Mouse (Mus musculus) inflammation-experienced regulatory T-cells, adult 6 months (primary cell): ENCODE results near the gene Wdpcp. TPM values are rescaled to one million over a fixed set of nuclear protein-coding genes. Genes with fewer than 3 reads are reported as not detected.

Experiments used
- ATAC-seq: one replicate; pipeline ENCODE4 v1.8.0; 2017
- polyA plus RNA-seq, 3 experiments: library from polyadenylated mRNA; unstranded; fragments of 100-300 nt; shearing (Covaris generic); gene quantifications; one replicate each; pipeline ENCODE4 v1.2.1; 2017

Wdpcp gene
- polyA plus RNA-seq, 3 experiments from 2014 or later = 0.20 to 2.2 (median 0.25) TPM

DNA sequence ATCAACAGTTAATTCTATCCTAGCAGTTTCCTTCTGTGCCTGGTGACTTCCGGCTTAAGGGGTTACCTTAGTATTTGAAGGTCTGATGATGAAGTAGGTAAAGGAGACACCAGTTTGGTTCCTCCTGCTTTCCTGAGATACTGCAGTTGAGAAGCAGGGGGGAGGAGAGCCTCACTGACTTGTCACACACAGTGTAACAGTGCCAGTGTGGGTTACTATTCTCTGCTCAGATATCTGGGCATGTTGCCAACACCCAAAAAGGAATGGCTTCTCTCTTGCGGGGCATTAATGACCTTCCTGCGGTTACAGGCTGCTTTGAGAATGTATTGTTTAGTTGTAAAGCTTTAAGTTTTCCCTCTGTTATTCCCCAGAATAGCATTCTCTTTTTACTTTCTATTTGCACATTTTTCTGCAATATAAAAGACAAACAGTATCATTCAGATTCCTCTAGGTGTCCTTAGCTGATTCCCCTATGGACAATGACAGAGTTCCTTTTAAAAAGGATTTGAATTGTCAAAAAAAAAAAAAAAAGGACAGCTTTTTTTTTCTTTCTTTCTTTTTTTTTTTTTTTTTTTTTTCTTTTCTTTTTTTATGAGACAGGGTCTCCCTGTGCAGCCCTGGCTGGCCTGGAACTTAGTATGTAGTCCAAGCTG is 2.5 kb upstream of the Wdpcp start:
- no peak for ATAC-seq

DNA sequence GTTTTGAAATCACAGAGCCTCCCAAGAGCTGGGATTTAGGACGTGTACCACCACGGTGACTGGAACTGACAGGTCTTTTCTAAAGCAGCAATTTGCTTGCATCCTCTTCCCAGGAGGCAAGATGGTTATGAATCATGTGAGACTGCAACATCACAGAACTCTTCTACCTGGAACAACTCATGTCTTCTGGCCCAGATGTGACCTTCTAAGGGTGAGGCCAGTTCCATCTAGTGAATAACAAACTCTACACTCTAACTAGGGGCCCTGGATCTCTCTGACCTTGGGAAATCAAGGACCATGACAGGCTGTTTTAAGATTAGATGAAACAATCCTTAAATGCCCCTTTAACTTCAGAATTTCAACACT is 1.9 kb upstream of the Wdpcp start:
- no peak for ATAC-seq

DNA sequence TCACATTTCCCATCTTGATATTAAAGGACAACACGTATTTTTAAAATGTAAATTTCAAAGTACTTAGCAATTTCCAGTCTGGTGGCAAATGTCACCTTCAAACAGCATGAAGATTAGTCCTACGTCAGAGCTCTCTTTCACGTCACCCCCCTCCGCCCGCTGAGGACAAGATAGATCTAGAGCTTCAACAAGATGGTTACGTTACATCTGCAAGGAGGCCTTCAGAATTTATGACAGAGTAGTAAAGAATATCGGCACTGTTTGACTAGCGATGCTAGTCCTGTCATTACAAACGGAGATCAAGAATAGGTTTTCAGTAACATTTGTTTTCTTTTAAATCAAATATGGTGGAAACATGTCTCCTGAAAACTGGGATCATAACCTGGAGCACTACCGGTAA is 1.1 kb upstream of the Wdpcp start:
- ATAC-seq = no peak

DNA sequence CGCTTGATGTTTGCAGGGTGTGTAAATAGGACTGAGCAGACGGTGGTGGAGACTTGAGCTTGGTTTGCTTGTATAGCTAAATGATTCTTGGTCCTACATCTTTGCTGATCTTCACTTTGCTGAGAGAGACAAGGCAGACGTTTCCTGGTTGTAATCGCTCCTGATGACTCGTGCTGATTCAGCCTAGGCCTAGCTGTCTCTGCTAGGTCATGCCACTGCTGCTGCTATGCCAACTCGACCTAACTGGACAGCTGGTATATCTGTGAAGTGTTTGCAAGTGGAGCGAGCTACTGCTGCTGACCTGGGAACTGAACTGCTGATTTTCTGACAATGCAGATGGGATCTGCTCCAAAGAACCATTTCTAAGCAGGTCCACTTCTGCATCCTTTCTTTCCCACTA is 9.4 kb downstream of the Wdpcp start:
- no peak for ATAC-seq

DNA sequence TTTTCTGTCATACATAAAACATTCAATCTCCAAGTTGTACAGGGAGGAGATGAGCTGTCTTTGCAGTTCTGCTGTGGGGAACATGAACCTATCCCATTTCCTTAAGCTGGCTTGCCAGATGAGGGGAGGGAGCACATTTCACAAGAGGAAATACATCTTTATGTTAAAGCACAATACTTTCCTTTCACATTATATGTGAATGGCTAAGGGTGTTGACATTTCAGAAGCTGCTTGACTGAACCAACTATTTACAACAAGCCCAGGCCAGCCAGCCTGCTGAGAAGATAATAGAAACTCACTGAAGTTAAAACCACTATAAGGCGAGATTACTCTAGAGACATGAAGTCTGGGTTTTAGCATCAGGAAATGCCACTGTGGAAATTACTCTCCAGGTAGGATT is 11.3 kb downstream of the Wdpcp start:
- no peak for ATAC-seq

DNA sequence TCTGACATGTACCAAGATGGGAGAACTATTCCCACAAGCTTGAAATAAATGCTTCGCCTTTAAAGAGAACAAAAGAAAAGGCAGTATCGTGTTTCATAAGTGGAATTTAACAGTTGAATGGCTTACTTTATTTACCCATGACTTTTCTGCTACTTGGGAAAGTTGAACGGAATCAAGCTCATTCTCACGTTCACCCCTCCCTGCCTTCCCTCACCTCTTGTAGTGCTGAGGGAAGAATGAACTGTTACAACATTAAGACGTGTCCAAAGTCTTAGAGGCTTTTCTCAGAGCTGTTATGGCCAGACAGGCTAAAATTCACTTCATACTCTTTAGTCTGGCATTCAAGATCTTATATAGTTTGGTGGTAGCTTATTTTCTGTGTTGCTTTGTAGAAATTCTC is 30.5 kb downstream of the Wdpcp start:
- ATAC-seq = no peak

DNA sequence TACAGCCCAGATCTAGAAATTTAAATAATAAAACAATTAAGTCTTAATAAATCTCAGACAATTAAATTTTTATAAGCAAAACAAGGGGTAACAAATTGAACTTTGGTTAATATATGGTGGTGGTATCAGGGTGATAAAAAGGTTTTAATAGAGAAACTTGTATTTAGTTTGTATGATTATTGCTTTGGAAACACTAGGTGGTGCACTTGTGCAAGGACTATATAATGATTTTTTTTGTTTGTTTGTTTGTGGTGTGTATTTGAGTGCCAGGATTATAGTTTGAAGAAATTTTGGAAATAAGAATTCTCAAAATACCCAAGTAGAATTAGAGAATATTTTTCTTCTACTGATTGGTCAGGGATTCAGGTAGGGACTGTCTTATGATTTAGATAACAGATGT is 43.9 kb downstream of the Wdpcp start:
- ATAC-seq = no peak

DNA sequence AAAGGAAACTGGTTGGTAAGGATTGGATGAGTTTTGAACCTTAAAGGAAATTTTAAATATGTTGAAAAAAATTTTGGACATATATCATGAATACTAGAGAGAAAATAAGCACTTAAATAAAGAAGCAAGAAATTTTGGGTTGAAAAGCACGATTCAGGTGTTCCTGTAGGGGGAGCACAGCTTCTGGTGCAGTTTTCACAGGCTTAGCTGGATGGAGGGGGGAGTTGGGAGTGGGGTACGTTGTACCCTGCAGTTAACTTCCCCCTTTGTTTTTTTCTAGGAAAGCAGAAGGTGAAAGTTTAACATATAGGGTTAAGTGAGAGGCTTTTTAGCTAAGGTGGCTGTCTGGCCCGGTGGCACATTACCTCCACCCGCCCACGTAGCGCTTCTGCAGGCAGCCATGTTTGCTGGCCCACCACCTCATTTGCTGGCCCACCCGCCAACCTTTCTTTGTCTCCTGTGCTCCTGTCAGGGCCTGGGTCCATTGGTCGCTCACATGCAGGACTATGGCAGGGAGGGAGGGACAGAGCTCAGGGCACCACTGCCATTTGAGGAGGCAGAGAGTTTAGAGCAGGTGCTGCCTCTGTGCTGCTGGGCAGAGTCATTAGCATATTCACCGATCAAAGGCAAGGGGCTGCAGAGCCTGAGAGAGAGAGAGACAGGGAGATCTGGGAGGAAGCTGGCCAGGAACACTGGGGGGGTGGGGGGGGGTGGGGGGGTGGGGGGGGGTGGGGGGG is 62.3 kb downstream of the Wdpcp start:
- no peak for ATAC-seq

DNA sequence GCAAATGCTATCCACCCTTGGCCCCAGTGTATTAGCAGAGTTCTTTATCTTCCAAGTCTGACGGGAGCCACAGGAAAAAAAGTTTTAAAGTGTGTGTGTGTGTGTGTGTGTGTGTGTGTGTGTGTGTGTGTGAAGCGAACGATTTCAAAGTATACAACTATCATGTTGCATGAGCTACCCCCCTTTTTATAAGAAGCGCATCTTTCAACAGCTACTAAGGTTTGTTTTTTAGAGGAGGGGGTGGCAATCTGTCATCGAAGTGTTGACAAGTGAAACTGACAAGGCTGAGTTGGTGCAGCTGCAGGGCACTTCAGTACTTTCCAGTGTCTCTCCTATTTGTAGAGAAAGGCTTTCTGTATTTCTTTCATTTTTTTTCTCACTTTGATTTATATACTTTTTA is 66.3 kb downstream of the Wdpcp start:
- no peak for ATAC-seq

DNA sequence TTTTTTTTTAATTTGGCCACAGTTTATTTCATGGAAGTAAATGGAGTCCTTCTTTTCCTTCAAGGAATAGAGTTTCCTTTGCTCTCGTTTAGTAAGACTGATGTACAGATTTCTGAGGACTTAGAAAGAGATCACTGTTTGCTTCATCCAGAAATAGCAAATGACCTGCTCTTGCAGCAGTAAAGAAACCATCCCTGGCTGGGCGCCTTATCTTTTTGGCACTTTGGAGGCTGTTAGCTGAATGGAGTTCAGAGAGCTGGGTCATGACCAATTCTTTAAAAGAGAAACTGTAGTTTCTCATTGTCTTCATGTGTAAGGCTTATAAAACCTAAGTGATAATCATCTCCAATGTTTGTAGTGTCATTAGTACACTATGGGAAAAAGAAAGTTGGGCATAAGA is 67.5 kb downstream of the Wdpcp start:
- ATAC-seq = no peak

DNA sequence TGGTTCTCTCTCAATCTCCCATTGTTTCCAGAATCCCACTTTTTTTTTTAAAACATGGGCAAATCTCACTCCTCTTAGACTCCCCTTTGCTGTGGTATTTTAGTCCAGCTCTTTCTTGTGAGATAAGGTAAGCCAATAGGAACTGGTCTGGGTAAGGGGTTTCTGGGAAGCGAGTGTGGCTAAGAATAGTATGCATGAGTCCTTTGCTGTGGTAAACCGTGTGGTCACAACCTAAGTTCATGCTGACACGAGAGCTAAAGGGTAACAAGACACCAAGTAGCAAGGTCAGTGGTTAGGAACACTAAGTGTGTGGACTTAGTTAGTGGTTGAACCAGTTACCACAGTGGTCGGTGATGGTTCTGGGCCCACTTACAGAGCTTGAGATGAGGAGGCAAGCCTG is 72.2 kb downstream of the Wdpcp start:
- no peak for ATAC-seq

DNA sequence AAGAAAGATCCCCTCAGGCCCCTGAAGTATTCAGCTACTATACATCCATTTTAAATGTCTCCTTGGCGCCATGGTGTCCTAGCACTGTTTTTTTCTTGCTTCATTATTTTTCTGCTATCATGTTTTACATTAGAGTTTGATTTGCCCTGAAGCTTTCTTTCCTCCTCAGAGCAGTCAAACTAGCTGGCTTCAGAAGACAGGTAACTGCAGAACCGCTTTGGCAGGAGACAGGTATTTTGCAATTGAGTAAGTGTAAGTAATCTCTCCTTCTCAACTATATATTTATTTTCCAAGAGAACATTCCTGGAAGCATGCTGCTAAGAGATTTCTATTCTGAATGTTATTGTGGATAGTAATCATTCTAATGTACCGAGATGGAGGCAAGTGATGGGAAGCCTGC is 74.1 kb downstream of the Wdpcp start:
- ATAC-seq = no peak

DNA sequence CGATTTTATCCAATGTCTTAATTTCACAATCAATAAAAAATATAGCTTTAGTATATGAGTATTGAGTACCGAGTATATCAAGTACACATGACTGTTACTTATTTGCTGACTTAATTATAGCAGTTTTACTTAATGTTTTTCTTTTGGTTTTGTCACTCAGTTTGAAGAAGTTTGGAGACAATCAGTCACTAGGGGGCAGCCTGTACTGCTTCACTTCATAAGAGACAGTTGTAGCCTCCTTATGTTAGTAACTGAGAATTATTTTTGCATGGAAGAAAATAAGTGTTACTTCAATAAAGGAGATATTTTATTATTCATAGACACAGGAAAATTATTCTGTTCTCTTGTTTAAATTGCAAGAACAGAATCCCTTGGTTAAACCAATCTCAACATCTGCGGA is 87.0 kb downstream of the Wdpcp start:
- no peak for ATAC-seq

DNA sequence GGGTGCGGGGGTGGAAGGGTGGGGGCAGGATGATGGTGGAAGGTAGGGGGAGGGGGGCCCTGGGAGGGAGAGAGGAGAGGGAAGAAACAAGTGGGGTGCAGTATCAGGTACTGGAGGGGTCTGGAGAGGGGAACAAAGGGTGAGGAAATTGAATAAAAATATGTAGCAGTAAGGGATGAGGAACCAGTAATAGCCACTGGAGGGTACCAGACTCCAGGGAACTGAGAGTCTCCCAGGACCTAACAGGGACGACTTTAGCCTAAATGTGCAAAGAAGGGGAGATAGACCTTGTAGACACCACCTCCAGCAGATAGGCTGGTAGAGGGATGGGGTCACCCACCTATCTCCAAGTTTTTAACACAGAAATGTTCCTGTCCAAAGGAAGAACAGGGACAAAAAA is 105.0 kb downstream of the Wdpcp start:
- no peak for ATAC-seq

DNA sequence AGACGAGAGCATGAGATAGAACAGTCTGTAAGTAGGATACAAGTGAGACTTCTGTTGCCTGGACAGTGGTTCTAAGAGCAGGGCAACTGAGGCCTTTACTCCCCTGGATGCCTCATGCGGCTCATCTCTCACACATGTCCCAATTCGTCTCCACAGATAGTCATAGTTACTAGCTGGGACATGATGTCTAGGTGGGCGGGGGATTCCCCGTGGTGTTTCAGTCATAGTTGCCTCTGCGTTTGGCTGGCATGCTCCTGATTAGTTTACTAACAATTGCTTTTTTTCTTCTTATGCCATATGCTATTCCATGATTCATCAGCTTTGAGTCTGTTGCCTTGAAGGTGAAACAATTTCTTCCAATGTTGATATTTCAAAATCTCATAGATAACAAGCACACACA is 116.4 kb downstream of the Wdpcp start:
- ATAC-seq = no peak

DNA sequence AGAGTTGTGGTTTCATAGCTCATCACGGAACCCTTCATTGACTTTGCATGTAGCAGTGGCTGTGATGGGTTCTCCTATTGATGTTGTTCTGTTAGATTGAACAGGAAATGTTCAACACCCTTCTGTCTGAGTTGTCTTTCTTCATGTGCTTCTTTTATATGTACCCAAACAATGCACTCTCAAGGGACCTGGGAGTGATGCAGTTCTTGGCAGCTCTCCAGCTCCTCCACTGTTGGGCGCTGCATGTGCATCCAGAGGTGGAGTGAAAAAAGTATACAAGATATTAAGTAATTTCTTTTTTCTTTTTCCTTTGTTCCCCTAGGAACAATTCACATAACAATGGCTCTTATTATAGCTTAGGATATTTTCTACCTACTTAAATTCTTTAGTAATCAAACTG is 118.7 kb downstream of the Wdpcp start:
- no peak for ATAC-seq

DNA sequence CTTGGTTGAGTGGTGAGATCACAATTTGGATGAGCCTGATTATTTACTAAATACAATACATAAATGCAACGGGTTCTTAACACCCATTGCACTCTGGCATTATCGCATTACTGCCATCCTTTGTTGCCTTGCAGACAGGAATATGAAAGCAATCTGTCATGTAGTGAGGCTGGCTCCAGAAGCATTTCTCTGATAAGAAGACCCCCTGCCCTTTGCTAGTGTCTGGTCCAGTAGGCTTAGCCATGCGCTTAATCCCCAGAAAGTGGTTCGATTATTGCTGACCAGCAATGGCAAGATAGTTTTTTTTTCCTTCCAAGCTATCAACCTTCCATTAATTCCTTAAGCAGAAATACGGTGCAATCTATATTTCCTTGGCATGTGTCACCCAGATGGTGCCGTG is 122.1 kb downstream of the Wdpcp start:
- ATAC-seq = no peak

DNA sequence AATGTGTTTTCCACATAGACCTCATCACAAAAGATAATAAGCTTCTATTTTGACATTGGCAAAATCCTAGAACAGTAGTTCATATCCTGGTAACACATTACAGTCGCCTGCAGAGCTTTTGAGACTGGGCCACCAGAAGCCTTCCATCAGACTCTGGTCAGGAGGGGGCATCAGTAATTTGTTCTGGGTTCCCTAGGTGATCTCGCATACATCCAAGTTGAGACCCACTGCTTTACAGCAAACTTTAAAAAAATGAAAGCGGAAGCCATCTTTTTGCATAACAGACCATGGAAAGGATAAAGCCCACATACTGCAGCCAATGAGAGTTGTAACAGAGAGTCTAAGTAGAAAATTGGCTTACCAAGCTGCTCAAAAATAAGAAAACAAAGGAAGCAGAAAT is 125.6 kb downstream of the Wdpcp start:
- ATAC-seq = no peak

DNA sequence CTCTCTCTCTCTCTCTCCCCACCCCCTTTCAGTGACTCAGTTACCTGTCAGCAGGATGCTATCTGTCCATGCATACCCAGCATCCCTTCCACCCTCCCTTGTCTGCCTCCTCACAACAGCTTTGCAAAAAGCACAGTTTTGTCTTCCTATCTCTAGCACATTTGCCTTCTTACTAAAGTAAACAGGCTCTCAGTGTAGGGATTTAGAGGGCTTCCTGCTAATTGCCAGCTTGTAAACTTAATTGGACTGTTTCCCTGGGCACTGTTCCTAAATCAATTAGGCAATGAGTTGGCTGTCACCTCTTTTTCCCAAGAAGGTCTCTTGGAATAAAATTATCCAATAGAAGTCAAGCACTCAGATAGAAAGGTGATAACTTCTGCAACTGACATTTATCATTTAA is 141.5 kb downstream of the Wdpcp start:
- ATAC-seq = no peak

DNA sequence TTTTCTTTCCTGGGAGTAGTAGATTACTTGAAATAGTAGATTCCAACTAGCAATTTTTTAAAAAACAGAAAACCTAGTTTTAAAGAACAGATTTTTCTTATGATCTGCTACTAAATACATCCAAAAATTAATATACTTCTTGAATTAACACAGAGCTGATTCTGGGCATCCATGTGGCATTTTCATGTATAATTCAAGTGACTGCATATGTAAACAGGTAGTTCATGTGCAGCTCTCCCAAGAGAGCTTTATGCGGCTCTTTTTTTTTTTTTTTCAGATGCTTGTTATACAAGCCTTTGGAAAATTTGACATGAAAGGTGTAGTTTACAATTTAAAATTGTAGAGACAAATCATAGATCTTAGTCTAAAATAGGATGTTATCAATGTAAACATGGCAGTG is 142.0 kb downstream of the Wdpcp start:
- ATAC-seq = no peak

DNA sequence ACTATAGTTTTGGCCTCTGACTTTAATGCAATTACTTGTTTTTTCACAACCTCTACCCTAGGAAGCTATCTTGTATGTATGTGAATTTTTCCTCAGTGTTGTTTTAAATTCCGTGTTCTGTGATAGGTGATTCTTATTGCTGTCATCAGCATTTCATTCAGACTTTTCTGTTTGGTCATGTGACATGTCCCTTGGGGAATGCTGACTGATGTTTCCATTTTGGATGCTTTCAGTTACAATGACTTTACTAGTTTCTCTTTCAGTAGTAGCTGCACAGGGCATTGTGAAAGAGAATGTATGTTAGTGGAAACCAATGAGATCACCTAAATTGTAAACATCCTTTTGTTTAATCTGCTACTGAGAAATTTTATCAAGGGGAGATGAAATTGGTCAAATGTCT is 154.3 kb downstream of the Wdpcp start:
- no peak for ATAC-seq

DNA sequence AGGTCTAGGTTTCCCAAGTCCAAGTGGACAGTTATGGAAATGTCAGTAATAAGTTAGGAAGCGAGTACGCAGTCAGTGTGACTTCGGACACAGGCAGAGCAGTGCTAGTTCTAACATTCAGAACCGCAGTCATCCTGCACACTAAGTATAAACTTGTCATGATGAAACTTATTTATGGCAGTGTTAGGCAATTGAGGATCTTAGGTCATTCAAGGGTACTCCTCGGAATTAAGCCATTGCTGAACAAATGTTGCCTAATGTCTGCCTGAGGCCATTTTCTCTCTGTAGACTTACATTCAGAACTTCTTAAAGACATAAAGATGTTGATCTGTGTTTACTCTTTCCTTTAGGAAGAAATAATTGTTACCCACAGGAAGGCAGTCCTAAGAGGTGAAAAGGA is 157.0 kb downstream of the Wdpcp start:
- ATAC-seq = no peak

DNA sequence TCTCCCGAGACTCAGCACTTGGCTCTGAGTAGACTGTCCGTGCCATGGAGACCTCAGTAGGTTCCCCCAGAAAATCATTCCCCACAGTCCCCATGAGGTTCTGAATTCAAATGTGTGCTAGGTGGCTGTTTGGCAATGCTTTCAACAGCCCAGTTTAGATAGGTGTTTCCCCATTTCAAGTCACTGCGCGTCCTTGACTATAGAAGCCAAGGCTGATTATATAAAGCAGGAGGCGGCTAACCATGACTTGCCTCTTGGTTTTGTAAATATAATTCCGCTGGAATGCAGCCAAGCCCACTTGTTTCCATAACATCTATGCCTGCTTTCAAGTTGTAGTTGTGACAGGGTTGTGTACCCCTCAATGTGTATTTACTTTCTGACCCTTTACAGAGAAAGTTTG is 157.9 kb downstream of the Wdpcp start:
- ATAC-seq = no peak

DNA sequence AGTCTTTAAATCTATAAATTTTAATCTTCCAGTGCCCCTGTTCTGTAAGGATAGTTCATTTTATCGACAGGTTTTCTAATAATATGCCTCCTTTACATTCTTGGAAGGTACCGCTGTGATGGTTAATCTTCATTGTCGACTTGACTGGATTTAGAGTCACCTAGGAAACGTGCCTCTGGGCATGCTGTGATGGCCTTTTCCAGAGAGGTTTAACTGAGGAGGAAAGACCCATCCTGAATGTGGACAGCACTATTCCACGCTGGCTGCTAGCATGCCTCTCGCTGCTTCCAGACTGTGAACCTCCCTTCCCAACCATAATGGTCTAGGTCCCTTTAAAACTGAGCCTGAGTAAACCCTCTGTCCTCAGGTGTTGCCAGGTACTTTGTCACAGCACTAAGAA is 163.2 kb downstream of the Wdpcp start:
- ATAC-seq = no peak

DNA sequence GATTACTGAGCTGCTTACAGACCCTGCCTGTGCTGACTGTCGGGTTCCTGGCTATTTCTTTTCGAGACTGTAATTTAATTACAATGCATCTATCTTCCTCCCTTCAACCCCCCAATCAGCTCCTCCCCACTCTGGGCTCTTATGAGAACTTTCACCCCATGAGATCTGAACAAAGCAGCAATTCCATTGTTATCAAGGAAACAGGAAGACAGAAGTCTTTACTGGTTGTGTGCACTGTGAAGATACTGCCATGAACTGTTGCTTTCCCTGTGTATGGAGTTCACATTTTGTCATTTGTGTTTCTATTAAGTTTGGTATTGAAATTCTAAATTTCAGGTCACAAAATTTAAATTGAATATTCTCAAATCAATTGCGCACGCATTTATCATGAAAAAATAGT is 177.5 kb downstream of the Wdpcp start:
- no peak for ATAC-seq
